Mouse (Mus musculus): ENCODE results near the gene Rabgef1. TPM values are rescaled to one million over a fixed set of nuclear protein-coding genes. Genes with fewer than 3 reads are reported as not detected.

The Rabgef1 gene
- total and polyA plus RNA-seq, 3 experiments = 20.1 to 34.4 (median 26.4) TPM

GRCm38 (mm10) chr5:130142041-130142440 lies 29.6 kb upstream of the Rabgef1 start:
- H3K4me1 ChIP-seq (ENCODE audit: control insufficient read depth in 1 of 2, insufficient read depth in 2 of 2) = peaks cover 6 to 26% of the 10 kb centered on the region in 2 experiments
- H3K4me2 ChIP-seq (ENCODE audit: insufficient read depth, low read depth, poor library complexity, severe bottlenecking) = no peak overlapping the region
- no peaks in the 10 kb centered on the region for H3K27me3 ChIP-seq (replicated peaks)
- no peaks in the 10 kb centered on the region for H3K79me2 ChIP-seq (replicated peaks; ENCODE audit: control insufficient read depth, extremely low read depth, insufficient read depth, poor library complexity, severe bottlenecking)
- no peak overlapping the region for H3K4me3 ChIP-seq (replicated peaks in 1 of 3; ENCODE audit: low read depth in 2 of 3, low read length in 2 of 3, poor library complexity in 1 of 3)
- H3K27ac ChIP-seq (ENCODE audit: insufficient read depth, low read depth) = no peak overlapping the region
- dilution Hi-C loops (cut with MboI; ENCODE audit: extremely low pct_ligation_motif_present, extremely low pct_unique_long_range_greater_than_20kb, low sequenced_read_pairs) = no loop called here
- H3K9ac ChIP-seq (ENCODE audit: insufficient read depth, low read depth) = no peak overlapping the region
- no peak for DNase-seq (ENCODE audit: extremely low read depth)
- peaks cover 0 to 20% of the 10 kb centered on the region in 2 experiments for H3K36me3 ChIP-seq (replicated peaks in 1 of 2; ENCODE audit: control insufficient read depth in 1 of 2, insufficient read depth in 1 of 2, low read length in 1 of 2)
- in situ Hi-C loops (cut with MboI; ENCODE audit: low pct_ligation_motif_present, low pct_unique_long_range_greater_than_20kb, low sequenced_read_pairs) = no loop called here
- no peaks in the 10 kb centered on the region for H3K9me3 ChIP-seq (replicated peaks; ENCODE audit: low read length)
- TF ChIP-seq RCOR1 (conservative IDR thresholded peaks at IDR 0.05; ENCODE audit: low read depth, low read length) (no peak), MXI1 (IDR thresholded peaks at IDR 0.05; ENCODE audit: low read depth, low read length) (no peak), BHLHE40 (IDR thresholded peaks at IDR 0.05; ENCODE audit: low read depth, low read length) (no peak), TBP (conservative IDR thresholded peaks at IDR 0.05; ENCODE audit: low read depth, low read length) (no peak), USF2 (conservative IDR thresholded peaks at IDR 0.05; ENCODE audit: low read depth, low read length) (no peak), SMC3 (IDR thresholded peaks at IDR 0.05; ENCODE audit: low read depth, low read length) (no peak), UBTF (IDR thresholded peaks at IDR 0.05; ENCODE audit: low read depth, low read length) (no peak), CHD2 (IDR thresholded peaks at IDR 0.05; ENCODE audit: low read length) (no peak), IRF4 (IDR thresholded peaks at IDR 0.05; ENCODE audit: low read depth, low read length) (no peak), GABPA (IDR thresholded peaks at IDR 0.05; ENCODE audit: insufficient replicate concordance, low read depth, low read length) (no peak)

GRCm38 (mm10) chr5:130143101-130143500 lies 28.5 kb upstream of the Rabgef1 start:
- Histone ChIP-seq H3K9ac (ENCODE audit: insufficient read depth, low read depth) (no peak overlapping the region), H3K4me2 (ENCODE audit: insufficient read depth, low read depth, poor library complexity, severe bottlenecking) (no peak overlapping the region), H3K36me3 (replicated peaks in 1 of 2; ENCODE audit: control insufficient read depth in 1 of 2, insufficient read depth in 1 of 2, low read length in 1 of 2) (peaks cover 0 to 27% of the 10 kb centered on the region in 2 experiments), H3K9me3 (replicated peaks; ENCODE audit: low read length) (no peaks in the 10 kb centered on the region), H3K27me3 (replicated peaks) (no peaks in the 10 kb centered on the region), H3K27ac (ENCODE audit: insufficient read depth, low read depth) (no peak overlapping the region), H3K4me1 (ENCODE audit: control insufficient read depth in 1 of 2, insufficient read depth in 2 of 2) (peaks cover 6 to 35% of the 10 kb centered on the region in 2 experiments), H3K79me2 (replicated peaks; ENCODE audit: control insufficient read depth, extremely low read depth, insufficient read depth, poor library complexity, severe bottlenecking) (no peaks in the 10 kb centered on the region), H3K4me3 (replicated peaks in 1 of 3; ENCODE audit: low read depth in 2 of 3, low read length in 2 of 3, poor library complexity in 1 of 3) (no peak overlapping the region)
- in situ Hi-C loops (cut with MboI; ENCODE audit: low pct_ligation_motif_present, low pct_unique_long_range_greater_than_20kb, low sequenced_read_pairs) = no loop called here
- dilution Hi-C loops (cut with MboI; ENCODE audit: extremely low pct_ligation_motif_present, extremely low pct_unique_long_range_greater_than_20kb, low sequenced_read_pairs) = no loop called here
- no peak for DNase-seq (ENCODE audit: extremely low read depth)
- TF ChIP-seq JUND (conservative IDR thresholded peaks at IDR 0.05; ENCODE audit: low read depth, low read length) (no peak), JUN (IDR thresholded peaks at IDR 0.05; ENCODE audit: insufficient read depth, low read depth, low read length) (no peak), ELF1 (IDR thresholded peaks at IDR 0.05; ENCODE audit: low read depth, low read length) (no peak)

- H3K9ac ChIP-seq (ENCODE audit: insufficient read depth, low read depth) = no peak overlapping the region
- H3K4me3 ChIP-seq (replicated peaks in 1 of 3; ENCODE audit: low read depth in 2 of 3, low read length in 2 of 3, poor library complexity in 1 of 3) = peak overlapping the region; percentile 31 to 89 (median 78)
- in situ Hi-C loops (cut with MboI; ENCODE audit: low pct_ligation_motif_present, low pct_unique_long_range_greater_than_20kb, low sequenced_read_pairs) = no loop called here
- DNase-seq (ENCODE audit: extremely low read depth) = no peak
- H3K4me2 ChIP-seq (ENCODE audit: insufficient read depth, low read depth, poor library complexity, severe bottlenecking) = peak overlapping the region; percentile 3; the same call in 1 of the 2 replicates
- H3K79me2 ChIP-seq (replicated peaks; ENCODE audit: control insufficient read depth, extremely low read depth, insufficient read depth, poor library complexity, severe bottlenecking) = no peaks in the 10 kb centered on the region
- H3K36me3 ChIP-seq (replicated peaks in 1 of 2; ENCODE audit: control insufficient read depth in 1 of 2, insufficient read depth in 1 of 2, low read length in 1 of 2) = peaks cover 4 to 32% of the 10 kb centered on the region in 2 experiments
- no peaks in the 10 kb centered on the region for H3K9me3 ChIP-seq (replicated peaks; ENCODE audit: low read length)
- dilution Hi-C loops (cut with MboI; ENCODE audit: extremely low pct_ligation_motif_present, extremely low pct_unique_long_range_greater_than_20kb, low sequenced_read_pairs) = no loop called here
- no peak overlapping the region for H3K27ac ChIP-seq (ENCODE audit: insufficient read depth, low read depth)
- TF ChIP-seq MEF2A (IDR thresholded peaks at IDR 0.05; ENCODE audit: borderline replicate concordance, low read depth, low read length) (no peak), NELFE (IDR thresholded peaks at IDR 0.05; ENCODE audit: low read depth, low read length) (no peak), NRF1 (IDR thresholded peaks at IDR 0.05; ENCODE audit: low read depth, low read length) (no peak), HCFC1 (IDR thresholded peaks at IDR 0.05; ENCODE audit: low read depth, low read length) (no peak), TBP (conservative IDR thresholded peaks at IDR 0.05; ENCODE audit: low read depth, low read length) (no peak), MAX (IDR thresholded peaks at IDR 0.05; ENCODE audit: low read length) (no peak), EP300 (IDR thresholded peaks at IDR 0.05; ENCODE audit: low read length) (no peak), USF1 (IDR thresholded peaks at IDR 0.05; ENCODE audit: low read depth, low read length) (no peak), UBTF (IDR thresholded peaks at IDR 0.05; ENCODE audit: low read depth, low read length) (no peak), GABPA (IDR thresholded peaks at IDR 0.05; ENCODE audit: insufficient replicate concordance, low read depth, low read length) (no peak), TCF12 (IDR thresholded peaks at IDR 0.05; ENCODE audit: low read depth, low read length) (no peak), ELF1 (IDR thresholded peaks at IDR 0.05; ENCODE audit: low read depth, low read length) (no peak), POLR2AphosphoS2 (IDR thresholded peaks at IDR 0.05; ENCODE audit: low read depth, low read length) (no peak), PAX5 (IDR thresholded peaks at IDR 0.05; ENCODE audit: low read length) (no peak), MAZ (IDR thresholded peaks at IDR 0.05; ENCODE audit: low read depth, low read length) (no peak), E2F4 (IDR thresholded peaks at IDR 0.05; ENCODE audit: insufficient replicate concordance, low read depth, low read length) (no peak), ETS1 (conservative IDR thresholded peaks at IDR 0.05; ENCODE audit: low read depth, low read length) (no peak)
- H3K4me1 ChIP-seq (ENCODE audit: control insufficient read depth in 1 of 2, insufficient read depth in 2 of 2) = peaks cover 6 to 35% of the 10 kb centered on the region in 2 experiments
- no peaks in the 10 kb centered on the region for H3K27me3 ChIP-seq (replicated peaks)
These were observed 27.6 kb upstream of the Rabgef1 start for GRCm38 (mm10) chr5:130143977-130144333.
